Mouse (Mus musculus) liver, postnatal 0 days (tissue): Measurements from ENCODE around the gene Hmgcll1.

Source experiments
- CTCF ChIP-seq: sonication (generic); IDR thresholded peaks from 2 replicates; pipeline ENCODE4 v1.5.1; 2016; ENCODE audit warnings: antibody characterized with exemption, low read depth
- EP300 ChIP-seq: IDR thresholded peaks from 2 replicates; pipeline ENCODE4 v1.6.1; 2016; ENCODE audit warnings: antibody characterized with exemption, low read depth, mild to moderate bottlenecking

DNA sequence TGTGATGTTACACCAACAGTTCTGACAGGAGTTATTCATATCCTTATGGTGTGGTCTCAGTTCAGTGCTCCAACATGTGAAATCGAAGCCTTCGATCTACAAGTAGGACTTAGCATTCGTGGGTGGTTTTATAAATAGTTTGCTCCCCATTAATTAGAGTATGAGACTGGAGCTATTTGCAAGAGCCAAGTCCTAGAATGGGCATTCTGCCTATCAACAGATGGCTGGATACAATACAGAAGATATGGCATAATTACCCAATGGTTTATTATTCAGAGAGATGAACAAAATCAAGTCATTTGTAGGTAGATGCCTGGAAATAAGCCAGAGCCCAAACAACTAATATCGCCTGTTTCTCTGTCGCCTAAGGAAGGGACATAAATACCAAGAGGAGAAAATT lies 1.3 kb downstream of the Hmgcll1 start:
- TF ChIP-seq CTCF (no peak), EP300 (no peak)
